In the genomic region with DNA sequence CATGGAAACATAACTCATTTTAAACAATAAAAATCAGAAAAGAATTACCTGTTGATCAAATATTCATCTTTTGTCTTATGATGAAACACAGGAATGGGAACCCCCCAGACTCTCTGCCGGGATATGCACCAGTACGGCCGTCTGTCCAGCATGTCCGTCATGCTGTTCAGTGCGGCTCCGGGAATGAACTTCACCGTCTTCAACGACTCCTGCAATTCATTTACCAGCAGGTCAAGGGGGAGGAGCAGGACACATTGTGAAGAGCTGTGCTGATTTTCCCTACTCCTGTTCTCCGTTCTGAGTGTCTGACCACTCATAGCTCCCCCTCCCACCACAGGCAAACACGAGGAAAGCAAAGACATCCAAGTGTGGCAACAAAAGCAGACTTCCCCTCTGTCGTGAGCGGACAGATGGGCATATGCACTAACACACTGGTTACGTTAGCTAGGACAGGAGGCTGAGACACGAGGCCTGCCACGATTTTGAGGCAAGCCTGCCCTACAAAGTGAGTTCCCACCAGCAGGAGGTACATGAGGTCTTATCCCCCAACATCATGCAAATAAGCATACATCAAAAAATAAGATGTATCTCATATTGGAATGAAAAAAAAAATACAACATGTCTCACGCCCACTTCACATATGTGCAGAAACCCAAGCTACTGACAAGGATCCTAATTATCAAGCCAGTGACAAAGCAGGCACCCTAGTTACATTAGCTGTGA, we compare ENCODE assay signal across 22 mouse cellular contexts. TPM values are rescaled to one million over a fixed set of nuclear protein-coding genes. Genes with fewer than 3 reads are reported as not detected.
A peak's percentile ranks its signal among the peaks of the same experiment; 100 is the strongest.
DNase-seq lines count a peak whose midpoint lies in the region; ATAC-seq and TF ChIP-seq lines count a peak whose summit lies in the region.
"Had no signal": no experiment of that assay in that cellular context is flagged by ENCODE, and none has a peak within 500 bp of the region (broad histone marks: within the 10 kb centered on the region; RNA-seq: fewer than 3 reads in every experiment).

No protein-coding gene starts in this region.

- H3K36me3 ChIP-seq in kidney, adult 2 months (ENCODE audit: control insufficient read depth, insufficient read depth, low read length) = peaks cover 2% of the 10 kb centered on the region; the same call in 1 of the 2 replicates
- peaks cover 85% of the 10 kb centered on the region for H3K36me3 ChIP-seq in kidney, embryonic 15.5 days

- no peak for TF ChIP-seq CTCF in kidney, adult 2 months (conservative IDR thresholded peaks at IDR 0.05; ENCODE audit: insufficient read depth, insufficient read length, low read depth, low read length)

- TF ChIP-seq POLR2A in kidney, adult 2 months (IDR thresholded peaks at IDR 0.05; ENCODE audit: low read depth, low read length) = no peak

- no peak overlapping the region for H3K4me3 ChIP-seq in kidney, adult 2 months (ENCODE audit: insufficient read depth, low read depth, low read length)
- H3K4me3 ChIP-seq in kidney, embryonic 15.5 days (replicated peaks) = no peak overlapping the region
- H3K4me3 ChIP-seq: embryonic facial prominence, embryonic 12.5 days; erythroblast, embryonic 14.5 days; forebrain, embryonic 13.5 days; heart, embryonic 12.5 days; hindbrain, embryonic 15.5 days; limb, embryonic 13.5 days; liver, embryonic 13.5 days had no signal

- 68% methylated on average over 16 of the region's 16 CpGs for WGBS in kidney, adult 2 months
- 85% methylated on average over 16 of the region's 16 CpGs for WGBS in kidney, embryonic 15.5 days

- H3K9ac ChIP-seq in kidney, embryonic 15.5 days = no peak overlapping the region
- H3K9ac ChIP-seq: embryonic facial prominence, embryonic 12.5 days; forebrain, embryonic 13.5 days; heart, embryonic 12.5 days; hindbrain, embryonic 15.5 days; limb, embryonic 13.5 days; liver, embryonic 13.5 days; lung, embryonic 14.5 days had no signal

- no peaks in the 10 kb centered on the region for H3K9me3 ChIP-seq in kidney, embryonic 15.5 days (replicated peaks)
- H3K9me3 ChIP-seq: embryonic facial prominence, embryonic 12.5 days; forebrain, embryonic 13.5 days; heart, embryonic 12.5 days; hindbrain, embryonic 15.5 days; limb, embryonic 13.5 days; liver, embryonic 13.5 days had no signal

- ATAC-seq in kidney, embryonic 15.5 days (replicated peaks; ENCODE audit: low FRiP score) = no peak
- ATAC-seq: forebrain, embryonic 13.5 days; intestine, embryonic 16.5 days; midbrain, embryonic 16.5 days had no signal

- H3K27me3 ChIP-seq in kidney, adult 2 months (replicated peaks; ENCODE audit: control insufficient read depth, insufficient read depth, low read length) = no peaks in the 10 kb centered on the region
- no peaks in the 10 kb centered on the region for H3K27me3 ChIP-seq in kidney, embryonic 15.5 days
- H3K27me3 ChIP-seq: embryonic facial prominence, embryonic 12.5 days; forebrain, embryonic 13.5 days; heart, embryonic 12.5 days; hindbrain, embryonic 15.5 days; limb, embryonic 13.5 days; liver, embryonic 13.5 days had no signal

- H3K27ac ChIP-seq in kidney, adult 2 months (ENCODE audit: insufficient read depth, low read depth, low read length) = no peak overlapping the region
- no peak overlapping the region for H3K27ac ChIP-seq in kidney, embryonic 15.5 days
- H3K27ac ChIP-seq: embryonic facial prominence, embryonic 12.5 days; forebrain, embryonic 13.5 days; hindbrain, embryonic 15.5 days; limb, embryonic 13.5 days; liver, embryonic 13.5 days had no signal

- peak; percentile 66 for DNase-seq in kidney, adult 2 months
- peak; percentile 16 to 20 for DNase-seq in right cerebral cortex, adult 2 months (ENCODE audit: low spot score in 2 of 2)
- DNase-seq in right cerebral cortex, postnatal 4 days = no peak
- peak; percentile 43 to 44 for DNase-seq in layer of hippocampus, adult 8-10 months (ENCODE audit: low spot score in 2 of 2)
- DNase-seq in telencephalon, adult 2 months (ENCODE audit: low read depth, low spot score) = peak; percentile 62
- no peak for DNase-seq in adrenal gland, postnatal 36 days
- no peak for DNase-seq in urinary bladder, postnatal 14 days (ENCODE audit: low spot score)
- DNase-seq: cerebellum, adult 9-10 months; heart, postnatal 14 days; liver, embryonic 13.5 days; lung, embryonic 14.5 days; lung, postnatal 36 days; thymus, postnatal 36 days had no signal

- no peak overlapping the region for H3K4me2 ChIP-seq in kidney, embryonic 15.5 days
- H3K4me2 ChIP-seq: embryonic facial prominence, embryonic 12.5 days; forebrain, embryonic 13.5 days; heart, embryonic 12.5 days; hindbrain, embryonic 15.5 days; limb, embryonic 13.5 days; liver, embryonic 13.5 days; lung, embryonic 14.5 days had no signal

- no peaks in the 10 kb centered on the region for H3K4me1 ChIP-seq in kidney, adult 2 months (ENCODE audit: control insufficient read depth, insufficient read depth, low read length)
- no peaks in the 10 kb centered on the region for H3K4me1 ChIP-seq in kidney, embryonic 15.5 days
- H3K4me1 ChIP-seq: embryonic facial prominence, embryonic 12.5 days; forebrain, embryonic 13.5 days; hindbrain, embryonic 15.5 days; limb, embryonic 13.5 days; liver, embryonic 13.5 days had no signal

RNA-seq across cellular contexts. Expression of a gene that starts 13.2 kb away (rescaled TPM):
- polyA plus RNA-seq in kidney, adult 2 months (2012; rRNA removed) = 37.7 and 40.9 TPM in 2 replicates
- 30.4 and 32.7 TPM in 2 replicates for polyA plus RNA-seq in kidney, embryonic 15.5 days (2015; fragmentation: Nextera tagmentation; extraction: Ambion mirVana)
- total RNA-seq in layer of hippocampus, adult 8-10 months (2022) = 10 to 100 TPM; 34.1 to 35.7 (median 35.0) TPM
- 100 to 1,000 TPM in 1 of 2 experiments, 10 to 100 TPM in 1; 75.8 to 104 TPM for total RNA-seq in adrenal gland, postnatal 36 days (2021)

RNA-seq across cellular contexts. Expression of a gene that starts 15.9 kb away (rescaled TPM):
- 404 and 464 TPM in 2 replicates for polyA plus RNA-seq in kidney, adult 2 months (2012; rRNA removed)
- 53.2 and 54.3 TPM in 2 replicates for polyA plus RNA-seq in kidney, embryonic 15.5 days (2015; fragmentation: Nextera tagmentation; extraction: Ambion mirVana)
- total RNA-seq in layer of hippocampus, adult 8-10 months (2022) = 10 to 100 TPM; 65.4 to 75.8 (median 72.2) TPM
- 100 to 1,000 TPM; 105 to 124 TPM for total RNA-seq in adrenal gland, postnatal 36 days (2021)

RNA-seq across cellular contexts. Expression of a gene that starts 46.8 kb away (rescaled TPM):
- polyA plus RNA-seq in kidney, adult 2 months (2012; rRNA removed) = 9.7 and 13.0 TPM in 2 replicates
- 142 and 160 TPM in 2 replicates for polyA plus RNA-seq in kidney, embryonic 15.5 days (2015; fragmentation: Nextera tagmentation; extraction: Ambion mirVana)
- 10 to 100 TPM; 66.7 to 76.4 (median 71.5) TPM for total RNA-seq in layer of hippocampus, adult 8-10 months (2022)
- total RNA-seq in adrenal gland, postnatal 36 days (2021) = 100 to 1,000 TPM; 158 to 341 TPM

Comparison
In these comparisons a context has a peak if more than half of its experiments do, and no peak if none do; other contexts are left out.
1. DNase-seq: peak in kidney, adult 2 months (single experiment), right cerebral cortex, adult 2 months (2 of 2), layer of hippocampus, adult 8-10 months (2 of 2) and telencephalon, adult 2 months (single experiment); none in right cerebral cortex, postnatal 4 days (single experiment), adrenal gland, postnatal 36 days (0 of 2) and urinary bladder, postnatal 14 days (single experiment).